Mouse (Mus musculus): ENCODE data around the gene Rcor3.

- TF ChIP-seq ZNF384 (IDR thresholded peaks at IDR 0.05; ENCODE audit: low read depth, low read length) (no peak), HCFC1 (IDR thresholded peaks at IDR 0.05; ENCODE audit: borderline replicate concordance, insufficient read depth, low read length) (no peak), ZC3H11A (IDR thresholded peaks at IDR 0.05; ENCODE audit: borderline replicate concordance, low read depth, low read length) (no peak), MAFK (IDR thresholded peaks at IDR 0.05; ENCODE audit: insufficient read depth, low read depth, low read length) (no peak), CHD2 (IDR thresholded peaks at IDR 0.05; ENCODE audit: low read depth, low read length) (no peak)
Observed at GRCm38 (mm10) chr1:192151179-192151578, 13.3 kb upstream of the Rcor3 start.
